Mouse (Mus musculus): Measurements from ENCODE around the gene Cdc42ep1.
A peak's percentile ranks its signal among the peaks of the same experiment; 100 is the strongest.

The Cdc42ep1 gene

GRCm38 (mm10) chr15:78850059-78850824 is 7.8 kb downstream of the Cdc42ep1 start:
- DNase-seq, result no peak

GRCm38 (mm10) chr15:78850944-78851343 is 8.5 kb downstream of the Cdc42ep1 start:
- DNase-seq, result no peak

- DNase-seq, result peak; percentile 98
Measured at GRCm38 (mm10) chr15:78851505-78852153, 9.2 kb downstream of the Cdc42ep1 start.

- no peak for DNase-seq
Measured at GRCm38 (mm10) chr15:78855303-78855965, 13.0 kb downstream of the Cdc42ep1 start, which contains the start of gene Lgals2. Gene Lgals2 (minus strand): TSS chr15:78855529.

- peak; percentile 85 for DNase-seq
Measured at GRCm38 (mm10) chr15:78857009-78857408, 14.6 kb downstream of the Cdc42ep1 start.

- no peak for DNase-seq
Measured at GRCm38 (mm10) chr15:78859311-78859710, 16.9 kb downstream of the Cdc42ep1 start.

GRCm38 (mm10) chr15:78859714-78860113 is 17.3 kb downstream of the Cdc42ep1 start:
- DNase-seq, result peak; percentile 66

- DNase-seq, result no peak
Measured at GRCm38 (mm10) chr15:78862280-78862679, 19.9 kb downstream of the Cdc42ep1 start.

- no peak for DNase-seq
Measured at GRCm38 (mm10) chr15:78863154-78863553, 20.7 kb downstream of the Cdc42ep1 start.

- DNase-seq, result peak; percentile 58
Measured at GRCm38 (mm10) chr15:78863852-78864253, 21.4 kb downstream of the Cdc42ep1 start.

- peak; percentile 83 for DNase-seq
Measured at GRCm38 (mm10) chr15:78868398-78868797, 26.0 kb downstream of the Cdc42ep1 start.

GRCm38 (mm10) chr15:78868826-78869233 is 26.4 kb downstream of the Cdc42ep1 start:
- DNase-seq, result peak; percentile 53

- peak; percentile 67 for DNase-seq
Measured at GRCm38 (mm10) chr15:78869775-78870174, 27.4 kb downstream of the Cdc42ep1 start.

GRCm38 (mm10) chr15:78872021-78872608 is 29.7 kb downstream of the Cdc42ep1 start:
- DNase-seq, result no peak

GRCm38 (mm10) chr15:78873803-78874435 is 31.5 kb downstream of the Cdc42ep1 start:
- no peak for DNase-seq

- no peak for DNase-seq
Measured at GRCm38 (mm10) chr15:78874989-78875388, 32.6 kb downstream of the Cdc42ep1 start.

- no peak for DNase-seq
Measured at GRCm38 (mm10) chr15:78875537-78875936, 33.1 kb downstream of the Cdc42ep1 start.

GRCm38 (mm10) chr15:78876258-78876696 is 33.9 kb downstream of the Cdc42ep1 start:
- DNase-seq, result peak; percentile 94

GRCm38 (mm10) chr15:78876991-78877809 is 34.8 kb downstream of the Cdc42ep1 start, which contains the start of gene Gga1:
Gene Gga1 (plus strand): TSS chr15:78877190.
- DNase-seq, result peak; percentile 98

- no peak for DNase-seq
Measured at GRCm38 (mm10) chr15:78877810-78878390, 35.5 kb downstream of the Cdc42ep1 start.

All from lung, postnatal 36 days (tissue).